Mouse (Mus musculus) MEL (cell line): ENCODE measurements at regions not wholly inside any gene's neighbourhood (a gene's known extent, or its start where the extent isn't known, plus 50 kb on each side); places are given as distances from the start of the nearest gene placed in this dataset.

Experiments used
- CTCF ChIP-seq, 3 experiments: IDR thresholded peaks in 2 of 3; conservative IDR thresholded peaks in 1 of 3; 2 replicates each; pipeline ENCODE4 v1.5.1; 2011 to 2012; ENCODE audit warnings: low read length in 3 of 3, low read depth in 2 of 3, mild to moderate bottlenecking in 2 of 3, improper control_type of control experiment in 1 of 3, inconsistent platforms in 1 of 3, mixed read lengths in 1 of 3, moderate library complexity in 1 of 3; ENCODE audit not compliant: control insufficient read depth in 1 of 3, insufficient read depth in 1 of 3, poor library complexity in 1 of 3, severe bottlenecking in 1 of 3
- EP300 ChIP-seq, 2 experiments: IDR thresholded peaks; 2 replicates each; pipeline ENCODE4 v1.6.1; 2011; ENCODE audit warnings: improper control_type of control experiment in 2 of 2, low read length in 2 of 2, low read depth in 1 of 2, mild to moderate bottlenecking in 1 of 2
- JUND ChIP-seq: IDR thresholded peaks from 2 replicates; pipeline ENCODE4 v1.6.1; 2011; ENCODE audit warnings: low read depth, mild to moderate bottlenecking, improper control_type of control experiment, low read length
- TAL1 ChIP-seq: IDR thresholded peaks from 2 replicates; pipeline ENCODE4 v1.6.1; 2012; ENCODE audit warnings: mild to moderate bottlenecking, inconsistent platforms, low read length, moderate library complexity, mixed read lengths

- TF ChIP-seq CTCF (IDR thresholded peaks at IDR 0.05 in 2 of 3, conservative IDR thresholded peaks at IDR 0.05 in 1 of 3; ENCODE audit: control insufficient read depth in 1 of 3, insufficient read depth in 1 of 3, low read depth in 2 of 3, low read length in 3 of 3, poor library complexity in 1 of 3, severe bottlenecking in 1 of 3) (no peak), JUND (no peak), TAL1 (no peak), EP300 (IDR thresholded peaks at IDR 0.05; ENCODE audit: low read depth in 1 of 2, low read length in 2 of 2) (no peak)
These were observed 80.5 kb upstream of the Hk2 start for GRCm38 (mm10) chr6:82854780-82855179.
